Mouse (Mus musculus): ENCODE data around the gene Rps12-ps3.

GRCm38 (mm10) chr19:59321990-59322389 is at the start of gene Rps12-ps3:
- TF ChIP-seq ZNF384 (IDR thresholded peaks at IDR 0.05; ENCODE audit: low read depth, low read length) (no peak), MAFK (IDR thresholded peaks at IDR 0.05; ENCODE audit: insufficient read depth, low read depth, low read length) (no peak), CHD2 (IDR thresholded peaks at IDR 0.05; ENCODE audit: low read depth, low read length) (no peak), HCFC1 (IDR thresholded peaks at IDR 0.05; ENCODE audit: borderline replicate concordance, insufficient read depth, low read length) (no peak), ZC3H11A (IDR thresholded peaks at IDR 0.05; ENCODE audit: borderline replicate concordance, low read depth, low read length) (no peak)
